Comparison of ENCODE assay signal across 9 mouse cellular contexts in the genomic region with DNA sequence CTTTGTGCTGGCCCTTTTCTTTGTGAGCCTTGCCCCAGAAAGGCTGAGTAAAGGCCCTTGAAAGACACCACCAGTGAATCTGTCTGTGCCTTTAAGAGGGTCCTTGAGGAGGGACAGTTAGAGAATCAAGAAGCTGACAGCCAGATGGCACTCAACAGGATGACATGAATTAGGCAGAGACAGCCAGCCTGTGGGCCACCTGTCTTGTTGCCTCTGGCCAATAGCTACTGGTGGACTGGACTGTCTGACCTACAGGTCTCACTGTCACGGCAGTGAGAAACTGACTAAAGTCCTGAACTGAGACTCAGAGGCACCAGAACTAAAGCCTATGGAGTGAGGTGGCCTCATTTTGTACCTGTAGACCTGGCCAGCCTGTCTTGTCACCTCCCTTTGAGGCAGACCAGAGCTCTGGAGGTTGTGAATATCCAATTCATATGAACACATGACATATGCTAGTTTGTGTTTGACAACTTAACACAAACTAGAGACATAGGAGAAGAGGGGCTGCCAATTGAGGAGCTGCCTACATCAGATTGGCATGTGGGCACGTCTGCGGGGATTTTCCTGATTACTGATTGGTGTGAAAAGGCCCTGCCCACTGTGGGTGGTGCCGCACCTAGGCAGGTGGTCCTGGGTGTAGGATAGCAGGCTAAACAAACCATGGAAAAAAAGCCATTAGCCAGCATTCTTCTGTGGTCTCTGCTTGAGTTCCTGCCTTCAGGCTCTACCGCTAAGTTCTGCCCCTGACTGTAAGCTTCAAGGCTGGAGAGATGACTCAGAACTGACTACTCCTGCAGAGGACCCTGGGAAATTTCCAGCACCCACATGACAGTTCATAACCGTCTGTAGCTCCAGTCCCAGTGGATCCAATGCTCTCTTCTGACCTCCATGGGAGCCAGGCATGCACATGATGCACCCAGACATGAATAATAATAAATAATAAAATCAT.
A peak's percentile ranks its signal among the peaks of the same experiment; 100 is the strongest.
DNase-seq lines count a peak whose midpoint lies in the region; ATAC-seq and TF ChIP-seq lines count a peak whose summit lies in the region.
"Had no signal": no experiment of that assay in that cellular context is flagged by ENCODE, and none has a peak within 500 bp of the region (broad histone marks: within the 10 kb centered on the region; RNA-seq: fewer than 3 reads in every experiment).

No protein-coding gene starts in this region.

- WGBS in liver, embryonic 13.5 days (ENCODE audit: insufficient replicate concordance): 82% methylated on average over 6 of the region's 6 CpGs
- WGBS in intestine, postnatal 0 days: 91% methylated on average over 6 of the region's 6 CpGs
- 96% methylated on average over 6 of the region's 6 CpGs for WGBS in thymus, adult 2 months
- WGBS in lung, adult 2 months: 89% methylated on average over 6 of the region's 6 CpGs

- H3K9ac ChIP-seq in liver, embryonic 13.5 days: peak overlapping the region; percentile 82
- H3K9ac ChIP-seq in intestine, postnatal 0 days (ENCODE audit: low read depth, low read length): no peak overlapping the region

- no peaks in the 10 kb centered on the region for H3K27me3 ChIP-seq in liver, embryonic 13.5 days
- H3K27me3 ChIP-seq in intestine, postnatal 0 days (replicated peaks; ENCODE audit: control insufficient read depth, insufficient read depth, low read length): no peaks in the 10 kb centered on the region
- no peaks in the 10 kb centered on the region for H3K27me3 ChIP-seq in thymus, adult 2 months (ENCODE audit: control insufficient read depth, insufficient read depth, low read length)

- intact Hi-C loops in gastrocnemius, adult 2 months (cut with DNase I): loop anchor here (2.0 kb wide), 1 partner anchor 61 kb away; no protein-coding TSS in a partner anchor

- H3K9me3 ChIP-seq in liver, embryonic 13.5 days (replicated peaks): no peaks in the 10 kb centered on the region
- H3K9me3 ChIP-seq in intestine, postnatal 0 days (ENCODE audit: control insufficient read depth): no peaks in the 10 kb centered on the region

- no peak for ATAC-seq in liver, embryonic 13.5 days (ENCODE audit: low read depth)
- ATAC-seq in intestine, postnatal 0 days: no peak

- H3K4me1 ChIP-seq in cortical plate, adult 2 months (ENCODE audit: control insufficient read depth, insufficient read depth, low read length): peaks cover 12% of the 10 kb centered on the region
- H3K4me1 ChIP-seq in liver, embryonic 13.5 days (replicated peaks): peaks cover 49% of the 10 kb centered on the region
- H3K4me1 ChIP-seq in intestine, postnatal 0 days (replicated peaks; ENCODE audit: control insufficient read depth, insufficient read depth, low read length): no peaks in the 10 kb centered on the region
- no peaks in the 10 kb centered on the region for H3K4me1 ChIP-seq in thymus, adult 2 months (replicated peaks; ENCODE audit: control insufficient read depth, insufficient read depth, low read length)
- peaks cover 12% of the 10 kb centered on the region for H3K4me1 ChIP-seq in lung, adult 2 months (ENCODE audit: control insufficient read depth, insufficient read depth, low read length)

- peak overlapping the region; percentile 31; the same call in 1 of the 2 replicates for H3K4me3 ChIP-seq in gastrocnemius, adult 2 months
- no peak overlapping the region for H3K4me3 ChIP-seq in cortical plate, adult 2 months (ENCODE audit: insufficient read depth, low read length)
- H3K4me3 ChIP-seq in liver, embryonic 13.5 days (replicated peaks): no peak overlapping the region
- no peak overlapping the region for H3K4me3 ChIP-seq in intestine, postnatal 0 days (ENCODE audit: low read depth, low read length)
- no peak overlapping the region for H3K4me3 ChIP-seq in thymus, adult 2 months (ENCODE audit: control insufficient read depth, insufficient read depth, low read length)
- no peak overlapping the region for H3K4me3 ChIP-seq in lung, adult 2 months (replicated peaks; ENCODE audit: extremely low read depth, low read depth, low read length)

- TF ChIP-seq POLR2A in cortical plate, adult 2 months (IDR thresholded peaks at IDR 0.05; ENCODE audit: extremely low read depth, insufficient read depth, low read length): no peak
- TF ChIP-seq POLR2A in thymus, adult 2 months (IDR thresholded peaks at IDR 0.05; ENCODE audit: control insufficient read depth, extremely low read depth, insufficient read depth, low read length, poor library complexity): no peak
- TF ChIP-seq POLR2A in lung, adult 2 months (IDR thresholded peaks at IDR 0.05; ENCODE audit: borderline replicate concordance, extremely low read depth, low read depth, low read length): no peak

- DNase-seq in gastrocnemius, adult 2 months: peak; percentile 51
- no peak for DNase-seq in gastrocnemius, postnatal 10 days
- peak; percentile 43 for DNase-seq in MN1 (ENCODE audit: low spot score)
- no peak for DNase-seq in liver, embryonic 13.5 days
- DNase-seq in thymus, adult 2 months: no peak
- DNase-seq in lung, adult 2 months: no peak
- DNase-seq: lung, postnatal 14 days had no signal

- TF ChIP-seq CTCF in gastrocnemius, adult 2 months (IDR thresholded peaks at IDR 0.05): no peak
- TF ChIP-seq CTCF in cortical plate, adult 2 months (IDR thresholded peaks at IDR 0.05; ENCODE audit: extremely low read depth, insufficient read depth, low read length): no peak
- no peak for TF ChIP-seq CTCF in intestine, postnatal 0 days (IDR thresholded peaks at IDR 0.05; ENCODE audit: low read depth)
- no peak for TF ChIP-seq CTCF in thymus, adult 2 months (IDR thresholded peaks at IDR 0.05; ENCODE audit: borderline replicate concordance, control insufficient read depth, extremely low read depth, insufficient read depth, low read length, poor library complexity)
- TF ChIP-seq CTCF in lung, adult 2 months (IDR thresholded peaks at IDR 0.05; ENCODE audit: insufficient read depth, low read length): no peak

- H3K36me3 ChIP-seq in liver, embryonic 13.5 days: no peaks in the 10 kb centered on the region
- no peaks in the 10 kb centered on the region for H3K36me3 ChIP-seq in intestine, postnatal 0 days (ENCODE audit: control insufficient read depth, insufficient read depth)
- H3K36me3 ChIP-seq in thymus, adult 2 months (ENCODE audit: control insufficient read depth, insufficient read depth, low read length): no peaks in the 10 kb centered on the region

- no peak overlapping the region for H3K4me2 ChIP-seq in liver, embryonic 13.5 days
- no peak overlapping the region for H3K4me2 ChIP-seq in intestine, postnatal 0 days (replicated peaks; ENCODE audit: low read depth)

- peak overlapping the region; percentile 93 for H3K27ac ChIP-seq in gastrocnemius, adult 2 months
- peak overlapping the region; percentile 36 for H3K27ac ChIP-seq in cortical plate, adult 2 months (ENCODE audit: insufficient read depth, low read length)
- H3K27ac ChIP-seq in liver, embryonic 13.5 days: peak overlapping the region; percentile 100
- H3K27ac ChIP-seq in intestine, postnatal 0 days (ENCODE audit: low read depth, low read length): no peak overlapping the region
- no peak overlapping the region for H3K27ac ChIP-seq in thymus, adult 2 months (ENCODE audit: control insufficient read depth, insufficient read depth, low read length)

Comparison
In these comparisons a context has a peak if more than half of its experiments do, and no peak if none do; other contexts are left out.
1. DNase-seq: peak in gastrocnemius, adult 2 months (single experiment) and MN1 (single experiment); none in gastrocnemius, postnatal 10 days (single experiment), liver, embryonic 13.5 days (single experiment), thymus, adult 2 months (single experiment) and lung, adult 2 months (single experiment).
2. H3K27ac ChIP-seq: peak in gastrocnemius, adult 2 months (single experiment), cortical plate, adult 2 months (single experiment) and liver, embryonic 13.5 days (single experiment); none in intestine, postnatal 0 days (single experiment) and thymus, adult 2 months (single experiment).